Mouse (Mus musculus): ENCODE data around the gene Ugt1a7c. TPM values are rescaled to one million over a fixed set of nuclear protein-coding genes. Genes with fewer than 3 reads are reported as not detected.
"Not testable (repeated sequence)": the region's sequence is repeated elsewhere in the genome, so short reads cannot be mapped to it uniquely, and the experiment has no call there.

Ugt1a7c gene
- polyA plus RNA-seq, 1 experiment from 2014 or later = 2.8 TPM

DNA sequence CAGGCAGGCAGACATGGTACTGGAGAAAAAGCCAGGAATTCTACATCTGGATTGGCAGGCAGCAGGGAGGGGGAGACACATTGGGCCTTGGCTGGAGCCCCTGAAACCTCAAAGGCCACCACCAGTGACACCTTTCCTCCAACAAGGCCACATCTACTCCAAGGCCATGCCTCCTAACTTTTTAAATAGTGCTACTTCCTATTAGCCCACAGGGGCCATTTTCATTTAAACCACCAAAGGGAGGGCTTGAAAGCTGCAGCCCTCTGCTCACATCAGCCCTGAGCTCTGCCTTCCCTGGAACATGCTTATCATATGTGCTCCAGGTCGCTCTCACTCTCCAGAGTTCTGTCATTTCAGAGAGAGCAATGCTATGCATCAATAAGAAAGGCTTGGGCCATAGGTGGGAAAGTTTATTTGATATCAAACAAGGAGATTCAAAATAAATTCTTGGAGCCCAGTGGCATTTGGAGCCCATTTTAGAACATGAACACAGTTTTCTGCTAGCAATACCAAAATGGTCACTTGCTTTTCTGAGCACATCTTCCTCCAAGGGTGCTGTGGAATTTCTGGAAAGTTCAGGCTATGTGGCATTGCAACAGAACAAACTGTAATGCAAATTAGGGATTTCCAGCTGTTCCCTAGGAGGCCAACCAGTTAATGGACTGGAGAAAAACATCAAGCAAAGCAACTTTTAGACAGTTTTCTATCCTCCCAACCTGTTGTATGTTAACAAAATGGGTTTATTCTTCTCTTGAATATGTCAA is 10.0 kb downstream of the Ugt1a7c start:
- DNase-seq (ENCODE audit: low spot score) (no peak), ATAC-seq (replicated peaks; ENCODE audit: low FRiP score) (no peak)
- no peak overlapping the region for H3K4me2 ChIP-seq
- 76% methylated on average over 1 of the region's 1 CpGs for WGBS
- H3K9ac ChIP-seq (ENCODE audit: low read depth, low read length) = no peak overlapping the region
- no peaks in the 10 kb centered on the region for H3K27me3 ChIP-seq (replicated peaks; ENCODE audit: control insufficient read depth, insufficient read depth, low read length)
- no peaks in the 10 kb centered on the region for H3K9me3 ChIP-seq (ENCODE audit: control insufficient read depth, low read length)
- no peak overlapping the region for H3K27ac ChIP-seq (ENCODE audit: low read depth, low read length)
- H3K36me3 ChIP-seq (ENCODE audit: control insufficient read depth, insufficient read depth, low read length) = no peaks in the 10 kb centered on the region
- no peak overlapping the region for H3K4me3 ChIP-seq (ENCODE audit: low read depth, low read length)
- no peaks in the 10 kb centered on the region for H3K4me1 ChIP-seq (replicated peaks; ENCODE audit: control insufficient read depth, insufficient read depth, low read length)

DNA sequence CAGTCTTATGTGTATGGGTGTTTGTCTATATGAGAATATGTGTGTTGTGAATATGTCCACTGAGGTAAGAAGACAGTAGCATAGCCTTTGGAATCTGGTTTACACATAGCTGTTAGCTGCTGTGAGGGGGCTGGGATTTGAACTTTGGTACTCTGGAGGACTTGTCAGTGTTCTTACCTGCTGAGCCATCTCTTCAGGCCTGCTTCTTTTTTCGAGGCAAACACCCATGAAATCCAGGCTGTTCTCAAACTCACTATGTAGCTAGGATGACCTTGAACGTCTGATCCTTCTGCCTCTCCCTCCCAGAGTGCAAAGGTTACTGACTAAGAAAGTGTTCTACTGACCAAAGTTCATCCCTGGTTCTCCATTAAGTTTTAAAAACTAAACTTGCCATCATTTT is 10.8 kb downstream of the Ugt1a7c start:
- ATAC-seq (replicated peaks; ENCODE audit: low FRiP score) = no peak
- 43% methylated on average over 2 of the region's 2 CpGs for WGBS
- H3K4me2 ChIP-seq = no peak overlapping the region
- no peaks in the 10 kb centered on the region for H3K27me3 ChIP-seq (replicated peaks; ENCODE audit: control insufficient read depth, insufficient read depth, low read length)
- H3K36me3 ChIP-seq (ENCODE audit: control insufficient read depth, insufficient read depth, low read length) = no peaks in the 10 kb centered on the region
- no peaks in the 10 kb centered on the region for H3K4me1 ChIP-seq (replicated peaks; ENCODE audit: control insufficient read depth, insufficient read depth, low read length)
- H3K27ac ChIP-seq (ENCODE audit: low read depth, low read length) = no peak overlapping the region
- H3K9me3 ChIP-seq (ENCODE audit: control insufficient read depth, low read length) = no peaks in the 10 kb centered on the region
- no peak for DNase-seq (ENCODE audit: low spot score)
- no peak overlapping the region for H3K9ac ChIP-seq (ENCODE audit: low read depth, low read length)
- no peak overlapping the region for H3K4me3 ChIP-seq (ENCODE audit: low read depth, low read length)

DNA sequence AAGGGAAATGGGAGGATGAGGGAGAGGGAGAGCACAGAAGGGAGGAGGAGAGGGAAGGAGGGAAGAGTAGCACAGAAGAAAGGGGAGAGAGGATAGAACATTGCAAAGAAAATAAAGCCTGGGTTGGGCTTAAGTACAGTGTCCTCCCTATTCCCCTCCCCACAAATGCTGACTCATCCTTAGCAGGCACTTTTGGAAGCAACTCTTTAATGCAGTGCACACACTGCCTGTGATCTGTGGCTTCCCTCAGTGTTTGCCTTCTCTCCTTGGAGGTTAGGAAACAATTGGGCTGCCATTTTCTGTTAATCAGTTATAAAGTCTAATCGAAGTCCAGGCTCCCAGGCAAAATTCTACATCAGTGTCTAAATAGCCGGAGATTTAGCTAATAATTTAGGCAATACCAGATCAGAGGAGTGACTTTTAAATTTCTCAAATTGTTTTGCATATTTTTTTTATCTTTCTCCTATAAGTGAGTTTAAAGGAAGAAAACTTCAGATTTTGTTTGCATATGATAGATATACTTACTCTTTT is 14.2 kb downstream of the Ugt1a7c start:
- not testable (repeated sequence) for DNase-seq (ENCODE audit: low spot score); H3K27me3 ChIP-seq (replicated peaks; ENCODE audit: control insufficient read depth, insufficient read depth, low read length); H3K27ac ChIP-seq (ENCODE audit: low read depth, low read length); H3K9ac ChIP-seq (ENCODE audit: low read depth, low read length); H3K4me2 ChIP-seq; H3K9me3 ChIP-seq (ENCODE audit: control insufficient read depth, low read length); H3K4me1 ChIP-seq (replicated peaks; ENCODE audit: control insufficient read depth, insufficient read depth, low read length); H3K4me3 ChIP-seq (ENCODE audit: low read depth, low read length); H3K36me3 ChIP-seq (ENCODE audit: control insufficient read depth, insufficient read depth, low read length)
- 69% methylated on average over 2 of the region's 2 CpGs for WGBS
- peak; percentile 93 for ATAC-seq (replicated peaks; ENCODE audit: low FRiP score)

DNA sequence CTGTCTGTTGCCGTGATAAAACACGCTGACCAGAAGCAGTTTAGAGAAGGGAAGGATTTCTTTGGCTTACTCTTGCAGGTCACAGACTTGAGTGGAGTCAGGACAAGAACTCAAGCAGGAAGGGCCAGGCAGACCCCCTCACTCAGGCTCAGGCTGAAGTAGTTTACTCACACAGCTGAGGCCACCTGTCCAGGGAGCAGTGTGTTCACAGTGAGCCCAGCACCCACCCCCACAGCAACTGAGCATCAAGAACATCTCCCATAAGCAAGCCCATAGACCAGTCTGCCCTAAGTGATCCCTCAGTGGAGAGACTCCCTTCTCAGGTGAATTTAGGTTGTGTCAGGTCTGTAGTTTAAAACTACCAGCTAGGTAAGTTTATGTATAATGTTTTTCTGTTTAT is 14.7 kb downstream of the Ugt1a7c start:
- not testable (repeated sequence) for H3K4me3 ChIP-seq (ENCODE audit: low read depth, low read length); H3K9me3 ChIP-seq (ENCODE audit: control insufficient read depth, low read length); H3K27ac ChIP-seq (ENCODE audit: low read depth, low read length); DNase-seq (ENCODE audit: low spot score); H3K9ac ChIP-seq (ENCODE audit: low read depth, low read length); H3K4me2 ChIP-seq; H3K4me1 ChIP-seq (replicated peaks; ENCODE audit: control insufficient read depth, insufficient read depth, low read length); H3K36me3 ChIP-seq (ENCODE audit: control insufficient read depth, insufficient read depth, low read length); H3K27me3 ChIP-seq (replicated peaks; ENCODE audit: control insufficient read depth, insufficient read depth, low read length); ATAC-seq (replicated peaks; ENCODE audit: low FRiP score)
- WGBS = 63% methylated on average over 2 of the region's 2 CpGs

DNA sequence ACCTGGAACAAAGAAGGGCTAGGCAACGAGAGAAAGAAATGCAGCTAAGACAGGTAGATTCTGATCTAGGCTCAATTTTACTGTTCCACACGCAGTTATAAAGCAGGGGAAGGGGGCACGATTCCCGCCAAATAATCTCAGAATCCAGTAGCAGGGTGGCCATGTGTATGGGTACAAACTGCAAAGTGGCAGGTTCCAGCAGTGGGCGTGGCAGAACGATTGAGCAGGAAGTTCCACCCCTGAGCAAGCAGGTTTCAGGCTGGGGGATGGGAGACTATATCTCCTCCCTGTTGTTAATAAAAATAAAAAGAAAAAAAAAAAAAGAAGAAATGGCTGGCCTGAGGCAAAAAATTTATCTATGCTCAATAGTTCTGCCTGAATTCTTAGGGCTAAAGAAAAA is 17.9 kb downstream of the Ugt1a7c start:
- not testable (repeated sequence) for H3K36me3 ChIP-seq (ENCODE audit: control insufficient read depth, insufficient read depth, low read length); DNase-seq (ENCODE audit: low spot score); H3K9ac ChIP-seq (ENCODE audit: low read depth, low read length); H3K9me3 ChIP-seq (ENCODE audit: control insufficient read depth, low read length); H3K4me3 ChIP-seq (ENCODE audit: low read depth, low read length); H3K27ac ChIP-seq (ENCODE audit: low read depth, low read length); H3K4me2 ChIP-seq; H3K4me1 ChIP-seq (replicated peaks; ENCODE audit: control insufficient read depth, insufficient read depth, low read length); H3K27me3 ChIP-seq (replicated peaks; ENCODE audit: control insufficient read depth, insufficient read depth, low read length); ATAC-seq (replicated peaks; ENCODE audit: low FRiP score)
- WGBS = 83% methylated on average over 6 of the region's 6 CpGs

DNA sequence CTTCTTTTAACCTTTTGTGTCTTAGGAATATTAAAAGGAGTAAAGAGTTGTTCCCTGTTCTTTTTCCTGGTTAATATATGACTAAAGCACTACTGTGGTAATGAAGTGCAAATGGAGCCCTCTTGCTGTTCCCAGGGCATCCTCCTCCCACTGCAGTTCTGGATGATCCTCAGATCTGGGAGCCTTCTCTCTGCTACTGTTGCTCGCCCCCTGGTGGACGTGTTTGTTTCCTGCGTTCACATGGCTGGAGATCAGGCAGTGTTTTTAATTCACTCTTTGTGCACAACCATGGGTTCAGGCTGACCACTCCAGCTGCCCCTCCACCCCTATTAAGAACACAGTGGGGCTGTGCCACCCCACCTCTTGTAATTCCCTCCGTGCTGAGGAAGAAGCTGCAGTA is 25.7 kb downstream of the Ugt1a7c start:
- not testable (repeated sequence) for ATAC-seq (replicated peaks; ENCODE audit: low FRiP score); H3K4me3 ChIP-seq (ENCODE audit: low read depth, low read length); H3K36me3 ChIP-seq (ENCODE audit: control insufficient read depth, insufficient read depth, low read length); H3K9ac ChIP-seq (ENCODE audit: low read depth, low read length); H3K9me3 ChIP-seq (ENCODE audit: control insufficient read depth, low read length); H3K27me3 ChIP-seq (replicated peaks; ENCODE audit: control insufficient read depth, insufficient read depth, low read length); DNase-seq (ENCODE audit: low spot score); H3K4me2 ChIP-seq; H3K27ac ChIP-seq (ENCODE audit: low read depth, low read length); H3K4me1 ChIP-seq (replicated peaks; ENCODE audit: control insufficient read depth, insufficient read depth, low read length)
- 5% methylated on average over 4 of the region's 4 CpGs for WGBS

DNA sequence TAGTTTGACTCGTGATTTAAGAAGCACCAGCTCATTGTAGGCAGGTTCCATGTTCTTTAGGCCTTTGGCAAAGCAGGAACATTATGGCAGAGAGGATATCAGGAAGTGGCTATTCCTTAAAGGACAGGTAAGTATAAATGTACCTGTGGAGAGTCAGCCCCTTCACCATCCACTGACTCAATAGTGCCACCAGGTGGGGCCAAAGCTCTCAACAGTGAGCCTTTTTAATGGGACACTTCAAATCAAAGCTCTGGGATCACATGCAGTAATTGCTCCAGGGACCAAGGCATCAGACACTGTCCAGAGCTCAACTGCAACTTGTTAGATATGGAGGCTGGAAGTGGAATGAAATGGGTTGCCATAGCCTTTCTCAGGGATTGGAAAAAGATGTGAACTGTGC is 26.7 kb downstream of the Ugt1a7c start:
- not testable (repeated sequence) for H3K4me3 ChIP-seq (ENCODE audit: low read depth, low read length); H3K4me1 ChIP-seq (replicated peaks; ENCODE audit: control insufficient read depth, insufficient read depth, low read length); H3K9ac ChIP-seq (ENCODE audit: low read depth, low read length); H3K27me3 ChIP-seq (replicated peaks; ENCODE audit: control insufficient read depth, insufficient read depth, low read length); H3K36me3 ChIP-seq (ENCODE audit: control insufficient read depth, insufficient read depth, low read length); DNase-seq (ENCODE audit: low spot score); H3K27ac ChIP-seq (ENCODE audit: low read depth, low read length); ATAC-seq (replicated peaks; ENCODE audit: low FRiP score); H3K9me3 ChIP-seq (ENCODE audit: control insufficient read depth, low read length); H3K4me2 ChIP-seq
- no CpG with 5 or more reads among the region's 1 CpGs for WGBS

DNA sequence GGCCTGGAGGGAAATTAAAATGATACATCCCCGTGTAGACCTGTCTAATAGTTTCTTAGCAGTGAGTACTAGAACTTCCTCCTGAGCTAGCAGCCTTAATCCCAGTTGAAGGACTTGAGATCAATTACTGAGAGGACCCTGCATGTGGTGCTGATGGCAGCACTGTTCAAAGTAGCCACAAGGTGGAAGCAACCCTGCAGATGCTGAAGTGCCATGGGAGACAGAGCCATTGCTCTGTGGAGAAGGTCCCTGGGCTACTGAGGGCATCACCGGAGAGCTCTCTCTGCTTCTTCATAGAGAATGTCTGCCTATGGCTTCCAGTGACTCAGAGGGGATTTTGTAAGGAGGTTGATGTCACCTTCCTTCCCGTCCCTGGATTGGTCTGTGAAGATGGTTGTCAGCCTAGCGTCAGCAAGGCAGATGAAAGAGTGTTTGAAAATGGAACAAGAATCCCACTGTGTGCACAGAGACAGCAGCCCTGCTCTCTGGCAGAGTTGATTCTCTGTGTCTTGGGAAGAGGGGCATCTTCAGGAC is 31.0 kb downstream of the Ugt1a7c start:
- 76% methylated on average over 4 of the region's 4 CpGs for WGBS
- H3K27me3 ChIP-seq (replicated peaks; ENCODE audit: control insufficient read depth, insufficient read depth, low read length); H3K36me3 ChIP-seq (ENCODE audit: control insufficient read depth, insufficient read depth, low read length); H3K4me1 ChIP-seq (replicated peaks; ENCODE audit: control insufficient read depth, insufficient read depth, low read length); H3K4me3 ChIP-seq (ENCODE audit: low read depth, low read length); H3K9ac ChIP-seq (ENCODE audit: low read depth, low read length); H3K9me3 ChIP-seq (ENCODE audit: control insufficient read depth, low read length); H3K27ac ChIP-seq (ENCODE audit: low read depth, low read length); H3K4me2 ChIP-seq; ATAC-seq (replicated peaks; ENCODE audit: low FRiP score); DNase-seq (ENCODE audit: low spot score): not testable (repeated sequence)

DNA sequence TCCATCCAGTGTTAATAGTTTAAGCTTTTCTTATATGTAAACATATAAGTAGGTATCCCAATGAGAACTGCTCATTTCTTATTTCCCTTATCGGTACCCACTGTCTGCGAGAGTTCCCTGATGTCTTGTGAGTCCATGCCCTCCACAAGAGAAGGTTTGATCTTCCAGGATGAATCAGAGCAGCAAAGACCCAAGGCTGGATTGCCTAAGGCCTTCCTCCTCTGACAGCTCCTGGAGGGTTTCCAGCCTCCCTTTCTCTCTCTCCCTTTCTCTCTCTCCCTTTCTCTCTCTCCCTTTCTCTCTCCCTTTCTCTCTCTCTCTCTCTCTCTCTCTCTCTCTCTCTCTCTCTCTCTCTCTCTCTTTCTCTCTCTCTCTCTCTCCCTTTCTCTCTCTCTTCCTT is 34.2 kb downstream of the Ugt1a7c start:
- not testable (repeated sequence) for H3K9ac ChIP-seq (ENCODE audit: low read depth, low read length)

More for the DNA sequence above, 34.2 kb downstream of the Ugt1a7c start:
- not testable (repeated sequence) for ATAC-seq (replicated peaks; ENCODE audit: low FRiP score); DNase-seq (ENCODE audit: low spot score); H3K9me3 ChIP-seq (ENCODE audit: control insufficient read depth, low read length); H3K27ac ChIP-seq (ENCODE audit: low read depth, low read length); H3K27me3 ChIP-seq (replicated peaks; ENCODE audit: control insufficient read depth, insufficient read depth, low read length); H3K4me2 ChIP-seq; H3K4me3 ChIP-seq (ENCODE audit: low read depth, low read length); H3K36me3 ChIP-seq (ENCODE audit: control insufficient read depth, insufficient read depth, low read length); H3K4me1 ChIP-seq (replicated peaks; ENCODE audit: control insufficient read depth, insufficient read depth, low read length)
- WGBS = 69% methylated on average over 2 of the region's 2 CpGs
